Mouse (Mus musculus) embryonic facial prominence, embryonic 10.5 days (tissue): Measurements from ENCODE around the gene Rita1. TPM values are rescaled to one million over a fixed set of nuclear protein-coding genes. Genes with fewer than 3 reads are reported as not detected.

ENCODE experiments used
- DNase-seq: peaks from one replicate; pipeline ENCODE4 v3.0.0-alpha.2; 2017; ENCODE audit warnings: low spot score
- H3K27ac ChIP-seq: fragments of 300-500 bp; sonication (generic); replicated peaks from 2 replicates; pipeline ENCODE4 v1.5.1; 2016; ENCODE audit warnings: mild to moderate bottlenecking
- H3K27me3 ChIP-seq: fragments of 300-500 bp; sonication (generic); replicated peaks from 2 replicates; pipeline ENCODE4 v1.6.1; 2016; ENCODE audit warnings: low read depth, mild to moderate bottlenecking; ENCODE audit not compliant: poor library complexity, severe bottlenecking
- H3K36me3 ChIP-seq: fragments of 300-500 bp; sonication (generic); replicated peaks from 2 replicates; pipeline ENCODE4 v1.6.1; 2016; ENCODE audit warnings: mild to moderate bottlenecking, moderate library complexity
- H3K4me1 ChIP-seq: fragments of 300-500 bp; sonication (generic); 2 replicates; pipeline ENCODE4 v1.6.1; 2016
- H3K4me3 ChIP-seq: fragments of 300-500 bp; sonication (generic); 2 replicates; pipeline ENCODE4 v1.5.1; 2016; ENCODE audit warnings: mild to moderate bottlenecking, moderate library complexity
- H3K9me3 ChIP-seq: fragments of 300-500 bp; sonication (generic); 2 replicates; pipeline ENCODE4 v1.6.1; 2016; ENCODE audit warnings: mild to moderate bottlenecking
- WGBS: fragments of 180-500 bp; shearing (Covaris S2); methylation state at CpG from one replicate; pipeline ENCODE4 v1.1.7; 2016; 5-methylcytosine and 5-hydroxymethylcytosine counted together
- polyA plus RNA-seq: library from polyadenylated mRNA; unstranded; fragments of >200 nt; fragmentation: Nextera tagmentation; extraction: Ambion mirVana; gene quantifications from 2 replicates; pipeline ENCODE4 v1.2.1, GENCODE M21; 2016

Gene Rita1
- 19.4 and 20.1 TPM in 2 replicates for polyA plus RNA-seq

DNA sequence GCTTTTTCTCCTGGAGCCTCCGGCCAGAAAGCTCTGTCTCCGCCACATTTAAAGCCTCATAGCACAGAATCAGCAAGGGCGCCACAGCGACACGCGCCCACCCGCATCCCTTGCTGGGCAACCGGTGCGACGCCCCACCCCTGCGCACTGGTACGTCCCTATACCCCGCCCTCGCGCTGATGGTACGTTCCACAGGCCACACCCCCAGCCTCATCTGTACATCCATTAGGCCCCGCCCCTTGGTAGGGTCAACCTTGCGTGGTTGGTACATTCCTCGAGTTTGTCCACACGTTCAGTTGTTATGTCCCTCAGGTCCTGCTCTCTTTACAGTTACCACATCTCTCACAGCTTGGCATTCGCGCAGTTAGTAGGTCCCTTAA lies at the start of gene Rita1, which contains the start of gene Ddx54:
Rita1 (minus strand) TSS at position 148 of the 380 bp plus-strand sequence.
Ddx54 (plus strand) TSS at position 298 of the 380 bp plus-strand sequence.
- H3K27me3 ChIP-seq = no peaks in the 10 kb centered on the region
- H3K9me3 ChIP-seq = peaks cover 7% of the 10 kb centered on the region
- peaks cover 19% of the 10 kb centered on the region for H3K4me1 ChIP-seq
- peak within 1 kb of the TSS; percentile 78 for H3K4me3 ChIP-seq
- peak within 1 kb of the TSS; percentile 96 for H3K27ac ChIP-seq
- DNase-seq = peak; percentile 97
- H3K36me3 ChIP-seq = peaks cover 55% of the 10 kb centered on the region
- under 1% methylated on average over 22 of the region's 22 CpGs for WGBS

DNA sequence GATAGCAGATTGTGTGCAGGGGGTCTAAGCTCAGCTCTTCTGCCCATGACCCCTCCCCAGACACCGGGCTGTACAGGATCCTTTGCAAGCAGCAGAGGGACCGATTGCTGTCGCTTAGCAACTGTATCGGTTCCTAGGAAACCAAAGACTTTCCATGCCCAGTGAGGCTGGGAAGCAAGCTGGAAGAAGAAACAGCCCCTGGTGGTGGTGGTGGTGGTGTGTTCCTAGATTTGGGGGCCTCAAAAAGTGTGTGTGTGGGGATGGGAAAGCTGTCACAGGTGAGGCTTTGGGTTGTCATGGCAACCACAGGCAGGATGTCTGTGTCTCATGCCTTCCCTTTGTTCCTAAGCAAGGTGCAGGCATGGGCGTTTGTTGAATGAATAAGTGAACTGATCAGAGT lies 48.4 kb upstream of the Rita1 start:
- peaks cover 5% of the 10 kb centered on the region for H3K27me3 ChIP-seq
- H3K4me3 ChIP-seq = no peak overlapping the region
- no peak for DNase-seq
- H3K27ac ChIP-seq = no peak overlapping the region
- 64% methylated on average over 5 of the region's 5 CpGs for WGBS
- H3K36me3 ChIP-seq = no peaks in the 10 kb centered on the region
- H3K4me1 ChIP-seq = no peaks in the 10 kb centered on the region; the same call in 1 of the 2 replicates
- H3K9me3 ChIP-seq = no peaks in the 10 kb centered on the region

GRCm38 (mm10) chr5:120656281-120656751 lies 43.9 kb upstream of the Rita1 start:
- H3K36me3 ChIP-seq = no peaks in the 10 kb centered on the region
- no peak overlapping the region for H3K4me3 ChIP-seq
- peaks cover 2% of the 10 kb centered on the region; the same call in 1 of the 2 replicates for H3K4me1 ChIP-seq
- H3K9me3 ChIP-seq = no peaks in the 10 kb centered on the region
- WGBS = 87% methylated on average over 12 of the region's 12 CpGs
- no peak for DNase-seq
- no peak overlapping the region for H3K27ac ChIP-seq
- H3K27me3 ChIP-seq = peaks cover 17% of the 10 kb centered on the region

DNA sequence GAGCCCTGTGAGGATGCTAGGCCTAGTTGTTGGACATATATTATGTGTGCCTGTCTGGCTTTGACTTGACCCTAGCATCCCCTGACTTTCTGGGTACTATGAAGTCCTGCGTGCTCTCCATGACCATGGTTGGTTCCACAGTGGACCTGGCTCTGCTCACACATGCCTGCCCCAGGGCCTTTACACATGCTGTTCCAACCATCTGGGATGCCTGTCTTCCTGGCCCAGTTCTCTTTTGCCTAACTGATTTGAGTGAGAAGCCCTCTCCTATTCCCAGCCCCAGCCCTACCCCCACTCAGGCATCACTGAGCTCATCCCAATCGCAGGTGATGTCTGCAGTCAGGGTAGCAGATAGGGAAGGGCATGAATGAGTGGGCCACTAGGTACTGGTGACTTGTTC lies 41.5 kb upstream of the Rita1 start:
- Histone ChIP-seq H3K4me1 (peaks cover 12% of the 10 kb centered on the region), H3K9me3 (no peaks in the 10 kb centered on the region), H3K36me3 (no peaks in the 10 kb centered on the region), H3K4me3 (no peak overlapping the region), H3K27me3 (peaks cover 42% of the 10 kb centered on the region), H3K27ac (no peak overlapping the region)
- 86% methylated on average over 2 of the region's 2 CpGs for WGBS
- no peak for DNase-seq

- no peak for DNase-seq
- WGBS = 82% methylated on average over 28 of the region's 28 CpGs
- Histone ChIP-seq H3K4me1 (peaks cover 17% of the 10 kb centered on the region), H3K27ac (no peak overlapping the region), H3K27me3 (peaks cover 49% of the 10 kb centered on the region), H3K9me3 (no peaks in the 10 kb centered on the region), H3K36me3 (no peaks in the 10 kb centered on the region), H3K4me3 (no peak overlapping the region)
Measured at GRCm38 (mm10) chr5:120652915-120653701, 40.7 kb upstream of the Rita1 start.

DNA sequence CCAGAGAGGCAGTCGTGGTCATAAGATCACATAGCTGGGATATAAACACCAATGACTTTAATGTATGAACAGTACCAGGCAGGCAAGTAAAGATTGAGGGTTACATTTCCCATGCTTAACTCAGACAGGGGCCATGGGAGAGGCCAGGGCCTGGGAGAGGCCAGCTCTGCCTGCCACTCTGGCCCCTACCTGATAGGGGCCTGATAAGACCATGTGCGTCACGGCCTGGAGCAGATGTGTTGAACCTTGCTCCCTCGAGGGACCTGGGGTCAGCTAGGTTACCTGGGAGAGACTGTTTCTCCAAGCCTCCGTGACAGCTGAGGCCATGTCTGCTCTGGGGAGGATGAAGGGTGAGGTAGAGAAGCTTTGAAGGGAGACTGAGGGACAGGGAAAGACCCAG lies 38.8 kb upstream of the Rita1 start:
- H3K4me1 ChIP-seq = peaks cover 17% of the 10 kb centered on the region
- WGBS = 76% methylated on average over 5 of the region's 5 CpGs
- H3K4me3 ChIP-seq = no peak overlapping the region
- DNase-seq = no peak
- H3K27ac ChIP-seq = no peak overlapping the region
- H3K27me3 ChIP-seq = peaks cover 68% of the 10 kb centered on the region
- no peaks in the 10 kb centered on the region for H3K36me3 ChIP-seq
- no peaks in the 10 kb centered on the region for H3K9me3 ChIP-seq

- WGBS = 17% methylated on average over 13 of the region's 13 CpGs
- Histone ChIP-seq H3K36me3 (no peaks in the 10 kb centered on the region), H3K4me1 (peaks cover 17% of the 10 kb centered on the region), H3K27me3 (peaks cover 73% of the 10 kb centered on the region), H3K27ac (no peak overlapping the region), H3K9me3 (no peaks in the 10 kb centered on the region), H3K4me3 (no peak overlapping the region)
- no peak for DNase-seq
Measured at GRCm38 (mm10) chr5:120649938-120650337, 37.5 kb upstream of the Rita1 start.

GRCm38 (mm10) chr5:120649374-120649933 lies 37.1 kb upstream of the Rita1 start:
- DNase-seq = no peak
- H3K4me1 ChIP-seq = peaks cover 17% of the 10 kb centered on the region
- 5% methylated on average over 21 of the region's 21 CpGs for WGBS
- no peaks in the 10 kb centered on the region for H3K36me3 ChIP-seq
- H3K4me3 ChIP-seq = peak overlapping the region; percentile 45
- H3K27ac ChIP-seq = no peak overlapping the region
- no peaks in the 10 kb centered on the region for H3K9me3 ChIP-seq
- H3K27me3 ChIP-seq = peaks cover 73% of the 10 kb centered on the region

GRCm38 (mm10) chr5:120648569-120649373 lies 36.4 kb upstream of the Rita1 start, which contains the start of gene Rasal1:
TSS of gene Rasal1 (plus strand) at chr5:120648812.
- peaks cover 73% of the 10 kb centered on the region for H3K27me3 ChIP-seq
- no peaks in the 10 kb centered on the region for H3K9me3 ChIP-seq
- peak within 1 kb of the TSS; percentile 45 for H3K4me3 ChIP-seq
- H3K4me1 ChIP-seq = peaks cover 17% of the 10 kb centered on the region
- H3K27ac ChIP-seq = no peak within 1 kb of the TSS
- H3K36me3 ChIP-seq = no peaks in the 10 kb centered on the region
- 1% methylated on average over 53 of the region's 53 CpGs for WGBS
- peak; percentile 66 for DNase-seq

DNA sequence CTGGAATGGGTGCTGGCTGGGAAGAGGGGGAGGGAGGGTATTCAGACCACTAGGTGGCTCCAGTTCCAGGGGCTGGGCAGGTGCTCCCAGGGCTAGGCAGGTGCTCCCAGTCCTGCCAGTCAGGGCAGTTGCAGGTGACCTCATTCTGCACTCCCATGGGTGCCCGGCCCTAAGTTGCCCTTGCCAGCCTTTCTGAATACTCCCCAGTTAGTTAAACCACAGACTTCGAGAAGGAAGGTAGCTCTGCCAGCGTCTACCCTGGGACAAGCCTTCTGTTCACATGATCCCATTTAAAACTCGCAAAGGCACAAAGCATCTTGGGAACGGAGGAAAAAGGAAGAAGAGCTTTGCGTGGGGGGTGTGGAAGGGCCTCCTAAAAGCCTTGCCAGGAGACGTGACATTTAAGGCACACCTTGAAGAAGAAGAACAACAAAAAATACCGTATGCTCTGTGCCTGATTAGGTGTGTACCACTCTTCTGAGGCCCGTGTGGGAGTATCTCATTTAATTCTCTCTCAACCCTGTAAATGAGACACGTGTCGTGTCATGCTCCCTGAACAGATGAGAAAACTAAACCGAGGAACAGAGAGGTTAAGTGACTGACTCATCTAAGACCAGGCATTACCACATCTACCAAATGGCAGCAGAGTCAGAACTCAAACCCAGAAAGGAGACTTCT lies 35.6 kb upstream of the Rita1 start:
- peaks cover 67% of the 10 kb centered on the region for H3K27me3 ChIP-seq

GRCm38 (mm10) chr5:120647361-120647760 lies 35.0 kb upstream of the Rita1 start:
- Histone ChIP-seq H3K4me3 (no peak overlapping the region), H3K27ac (no peak overlapping the region), H3K9me3 (no peaks in the 10 kb centered on the region), H3K4me1 (peaks cover 17% of the 10 kb centered on the region), H3K36me3 (no peaks in the 10 kb centered on the region), H3K27me3 (peaks cover 61% of the 10 kb centered on the region)
- WGBS = 75% methylated on average over 4 of the region's 4 CpGs
- no peak for DNase-seq

More for the DNA sequence above, 35.6 kb upstream of the Rita1 start:
- Histone ChIP-seq H3K9me3 (no peaks in the 10 kb centered on the region), H3K36me3 (no peaks in the 10 kb centered on the region), H3K4me3 (peak overlapping the region; percentile 45), H3K27ac (no peak overlapping the region), H3K4me1 (peaks cover 17% of the 10 kb centered on the region)
- 46% methylated on average over 12 of the region's 12 CpGs for WGBS
- no peak for DNase-seq

DNA sequence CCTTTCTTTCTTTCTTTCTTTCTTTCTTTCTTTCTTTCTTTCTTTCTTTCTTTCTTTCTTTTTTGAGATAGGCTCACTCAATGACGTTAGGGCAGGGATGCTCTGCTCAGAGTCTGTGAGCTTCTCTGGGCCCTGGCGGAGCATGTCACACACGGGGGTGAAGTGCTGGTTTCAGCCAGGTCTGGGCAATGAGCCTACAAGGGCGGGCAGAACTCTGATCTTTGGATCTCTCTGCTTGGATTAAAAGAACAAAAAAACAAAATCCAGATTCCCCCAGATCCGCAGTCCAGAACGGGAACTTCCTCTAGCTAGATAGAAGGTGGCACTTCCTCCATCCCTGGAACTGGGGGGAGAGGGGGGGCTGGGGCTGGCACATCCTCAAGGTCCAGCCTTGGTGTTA lies 33.5 kb upstream of the Rita1 start:
- Histone ChIP-seq H3K27ac (no peak overlapping the region), H3K36me3 (no peaks in the 10 kb centered on the region), H3K27me3 (peaks cover 51% of the 10 kb centered on the region), H3K4me1 (peaks cover 14% of the 10 kb centered on the region), H3K4me3 (no peak overlapping the region), H3K9me3 (no peaks in the 10 kb centered on the region)
- DNase-seq = no peak
- 63% methylated on average over 6 of the region's 6 CpGs for WGBS
